Mouse (Mus musculus) myocyte (in vitro differentiated cells): ENCODE measurements around the gene Hcn2.
A peak's percentile ranks its signal among the peaks of the same experiment; 100 is the strongest.

Experiments used
- CEBPB ChIP-seq: IDR thresholded peaks from 2 replicates; pipeline ENCODE4 v1.6.1; 2011; ENCODE audit warnings: mild to moderate bottlenecking, moderate library complexity; ENCODE audit not compliant: poor library complexity, insufficient read depth, severe bottlenecking
- MAX ChIP-seq: IDR thresholded peaks from one replicate; pipeline ENCODE4 v1.6.1; 2011; ENCODE audit warnings: low read depth, mild to moderate bottlenecking, control low read depth
- MYOD1 ChIP-seq, 3 experiments: IDR thresholded peaks; one replicate each; pipeline ENCODE4 v1.6.1; 2011; ENCODE audit warnings: control low read depth in 2 of 3, low read depth in 2 of 3, mild to moderate bottlenecking in 2 of 3, moderate library complexity in 1 of 3; ENCODE audit not compliant: insufficient read length in 2 of 3, control insufficient read depth in 1 of 3
- POLR2A ChIP-seq: IDR thresholded peaks from one replicate; pipeline ENCODE4 v1.6.1; 2011; ENCODE audit warnings: low read depth, mild to moderate bottlenecking, control low read depth, moderate library complexity; ENCODE audit not compliant: insufficient read length
- TCF12 ChIP-seq: IDR thresholded peaks from one replicate; pipeline ENCODE4 v1.6.1; 2011; ENCODE audit warnings: mild to moderate bottlenecking, control low read depth; ENCODE audit not compliant: poor library complexity, insufficient read depth, severe bottlenecking
- TCF3 ChIP-seq: IDR thresholded peaks from one replicate; pipeline ENCODE4 v1.6.1; 2011; ENCODE audit warnings: low read depth, control low read depth; ENCODE audit not compliant: insufficient read length
- USF1 ChIP-seq: IDR thresholded peaks from one replicate; pipeline ENCODE4 v1.6.1; 2011; ENCODE audit warnings: low read depth, mild to moderate bottlenecking, control low read depth, moderate library complexity

DNA sequence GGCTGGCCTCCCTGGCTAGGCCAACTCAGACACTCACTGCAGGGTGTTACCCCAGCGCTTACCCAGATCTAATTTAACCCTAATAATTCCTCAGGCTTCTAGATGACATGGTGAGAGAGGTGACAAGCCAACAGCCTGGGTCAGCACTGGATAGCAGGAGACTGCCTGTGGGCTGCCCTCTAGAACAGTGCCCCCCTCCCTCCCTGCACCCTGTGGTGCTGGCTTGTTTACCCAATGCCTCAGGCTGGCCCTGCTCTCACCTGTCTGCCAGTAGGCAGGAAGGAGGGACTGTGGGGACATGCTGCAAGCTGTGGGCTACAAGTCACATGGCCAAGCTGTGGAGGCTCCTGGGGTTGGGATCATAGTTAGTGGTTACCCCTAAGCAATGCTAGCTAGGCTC, 9.3 kb upstream of the Hcn2 start:
- TF ChIP-seq POLR2A = no peak
- no peak for TF ChIP-seq USF1
- TF ChIP-seq MYOD1 (IDR thresholded peaks at IDR 0.05; ENCODE audit: control insufficient read depth in 1 of 3, insufficient read length in 2 of 3, low read depth in 2 of 3) = peak in 1 of 3 experiments; percentile 69
- TF ChIP-seq MAX = no peak
- no peak for TF ChIP-seq TCF3
- TF ChIP-seq TCF12 = no peak
- no peak for TF ChIP-seq CEBPB
